Mouse (Mus musculus) limb, embryonic 14.5 days (tissue): ENCODE results near the gene Nrip2. TPM values are rescaled to one million over a fixed set of nuclear protein-coding genes. Genes with fewer than 3 reads are reported as not detected.

Experiments
- ATAC-seq: fragments of 200-750 bp; cut with Nextera tagmentation; 2 replicates; pipeline ENCODE4 v1.8.0; 2017; ENCODE audit warnings: low read depth, moderate number of reproducible peaks, moderate TSS enrichment; ENCODE audit not compliant: low FRiP score
- DNase-seq: peaks from one replicate; pipeline ENCODE4 v3.0.0-alpha.2; 2015; ENCODE audit warnings: low spot score
- H3K27ac ChIP-seq: fragments of 300-500 bp; sonication (generic); replicated peaks from 2 replicates; pipeline ENCODE4 v1.5.1; 2014; ENCODE audit warnings: low read depth, mild to moderate bottlenecking, low read length, moderate library complexity, mixed read lengths
- H3K27me3 ChIP-seq: fragments of 300-500 bp; sonication (generic); 2 replicates; pipeline ENCODE4 v1.6.1; 2014; ENCODE audit warnings: low read length, mixed read lengths; ENCODE audit not compliant: control insufficient read depth, insufficient read depth
- H3K36me3 ChIP-seq: fragments of 300-500 bp; sonication (generic); 2 replicates; pipeline ENCODE4 v1.6.1; 2014; ENCODE audit warnings: mild to moderate bottlenecking, low read length, moderate library complexity, mixed read lengths; ENCODE audit not compliant: control insufficient read depth, insufficient read depth
- H3K4me1 ChIP-seq: fragments of 300-500 bp; sonication (generic); 2 replicates; pipeline ENCODE4 v1.6.1; 2014; ENCODE audit warnings: antibody characterized with exemption, low read length, mixed read lengths; ENCODE audit not compliant: control insufficient read depth, insufficient read depth
- H3K4me2 ChIP-seq: fragments of 300-500 bp; sonication (generic); replicated peaks from 2 replicates; pipeline ENCODE4 v1.6.1; 2014; ENCODE audit warnings: low read depth, mild to moderate bottlenecking, low read length, moderate library complexity; ENCODE audit not compliant: severe bottlenecking
- H3K4me3 ChIP-seq: fragments of 300-500 bp; sonication (generic); replicated peaks from 2 replicates; pipeline ENCODE4 v1.5.1; 2014; ENCODE audit warnings: low read length
- H3K9ac ChIP-seq: fragments of 300-500 bp; sonication (generic); 2 replicates; pipeline ENCODE4 v1.6.1; 2014; ENCODE audit warnings: mild to moderate bottlenecking, low read depth, low read length, moderate library complexity; ENCODE audit not compliant: severe bottlenecking
- H3K9me3 ChIP-seq: fragments of 300-500 bp; sonication (generic); 2 replicates; pipeline ENCODE4 v1.6.1; 2016; ENCODE audit warnings: low read length; ENCODE audit not compliant: control insufficient read depth
- POLR2A ChIP-seq: fragments of 200-500 bp; IDR thresholded peaks from 2 replicates; pipeline ENCODE4 v1.8.0; 2012; ENCODE audit warnings: inconsistent platforms, mild to moderate bottlenecking, moderate library complexity, borderline replicate concordance; ENCODE audit not compliant: insufficient read depth, insufficient read length; ENCODE audit errors: extremely low read depth
- WGBS: fragments of 180-500 bp; shearing (Covaris S2); extraction: QIAGEN DNeasy Blood & Tissue Kit; methylation state at CpG from one replicate; pipeline ENCODE4 v1.1.7; 2014; 5-methylcytosine and 5-hydroxymethylcytosine counted together
- polyA plus RNA-seq, 2 experiments: library from polyadenylated mRNA; depleted of rRNA in 1 of 2; stranded (reverse) in 1 of 2; unstranded in 1 of 2; fragments of >200 nt; fragmentation: Nextera tagmentation in 1 of 2; extraction: Ambion mirVana in 1 of 2; gene quantifications; 2 replicates each; pipeline versions ENCODE4 v1.2.1 to v1.2.3; 2012 to 2014

Gene Nrip2
- polyA plus RNA-seq, 2 experiments = 5.7 to 7.0 TPM

DNA sequence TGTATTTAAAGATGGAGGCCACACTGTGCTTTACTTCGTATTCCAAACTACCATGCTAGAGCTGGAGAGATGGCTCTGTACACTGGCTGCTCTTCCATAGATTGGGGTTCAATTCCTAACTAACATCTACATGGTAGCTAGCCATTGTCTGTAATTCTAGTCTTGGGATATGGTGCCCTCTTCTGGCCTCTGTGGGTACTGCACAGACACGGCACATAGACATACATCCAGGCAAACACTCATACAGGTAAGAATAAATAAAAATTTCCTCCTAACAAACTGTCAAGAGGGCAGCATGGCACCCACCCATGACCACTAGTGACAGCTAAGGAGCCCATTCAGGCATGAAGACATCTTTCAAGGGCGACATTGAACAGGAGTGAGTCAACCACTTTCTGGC lies 12.0 kb downstream of the Nrip2 start:
- DNase-seq (peak; percentile 70), ATAC-seq (peak; percentile 48; the same call in 1 of the 2 replicates)
- Histone ChIP-seq H3K36me3 (peaks cover 73% of the 10 kb centered on the region), H3K4me2 (no peak overlapping the region), H3K27me3 (no peaks in the 10 kb centered on the region), H3K4me1 (no peaks in the 10 kb centered on the region), H3K9me3 (no peaks in the 10 kb centered on the region), H3K4me3 (no peak overlapping the region), H3K9ac (no peak overlapping the region), H3K27ac (no peak overlapping the region)
- 21% methylated on average over 3 of the region's 3 CpGs for WGBS
- TF ChIP-seq POLR2A = no peak

GRCm38 (mm10) chr6:128416169-128416568 lies 17.1 kb downstream of the Nrip2 start:
- Histone ChIP-seq H3K9ac (no peak overlapping the region), H3K4me3 (no peak overlapping the region), H3K4me2 (no peak overlapping the region), H3K27me3 (no peaks in the 10 kb centered on the region), H3K9me3 (no peaks in the 10 kb centered on the region), H3K4me1 (no peaks in the 10 kb centered on the region), H3K36me3 (peaks cover 32% of the 10 kb centered on the region), H3K27ac (no peak overlapping the region)
- WGBS = 82% methylated on average over 5 of the region's 5 CpGs
- TF ChIP-seq POLR2A = no peak
- no peak for DNase-seq
- no peak for ATAC-seq

GRCm38 (mm10) chr6:128418076-128418475 lies 19.0 kb downstream of the Nrip2 start:
- Histone ChIP-seq H3K9ac (no peak overlapping the region), H3K4me3 (no peak overlapping the region), H3K9me3 (no peaks in the 10 kb centered on the region), H3K36me3 (peaks cover 13% of the 10 kb centered on the region), H3K27ac (no peak overlapping the region), H3K4me1 (no peaks in the 10 kb centered on the region), H3K4me2 (no peak overlapping the region), H3K27me3 (no peaks in the 10 kb centered on the region)
- TF ChIP-seq POLR2A = no peak
- 96% methylated on average over 1 of the region's 1 CpGs for WGBS
- no peak for ATAC-seq
- no peak for DNase-seq

- no peaks in the 10 kb centered on the region for H3K27me3 ChIP-seq
- no peak overlapping the region for H3K27ac ChIP-seq
- H3K4me3 ChIP-seq = no peak overlapping the region
- no peak for DNase-seq
- no peaks in the 10 kb centered on the region for H3K9me3 ChIP-seq
- no peak overlapping the region for H3K4me2 ChIP-seq
- no peak for ATAC-seq
- no peak overlapping the region for H3K9ac ChIP-seq
- 0 out of 2 replicates have a peak, but pooled peaks cover 3% of the 10 kb centered on the region for H3K4me1 ChIP-seq
- WGBS = 98% methylated on average over 2 of the region's 2 CpGs
- 0 out of 2 replicates have a peak, but pooled peaks cover 2% of the 10 kb centered on the region for H3K36me3 ChIP-seq
- no peak for TF ChIP-seq POLR2A
These were observed 21.9 kb downstream of the Nrip2 start for GRCm38 (mm10) chr6:128421036-128421435.

- H3K4me3 ChIP-seq = no peak overlapping the region
- no peak overlapping the region for H3K27ac ChIP-seq
- 0 out of 2 replicates have a peak, but pooled peaks cover 3% of the 10 kb centered on the region for H3K4me1 ChIP-seq
These were observed 22.4 kb downstream of the Nrip2 start for GRCm38 (mm10) chr6:128421480-128421879.

More at GRCm38 (mm10) chr6:128421480-128421879, 22.4 kb downstream of the Nrip2 start:
- ATAC-seq (no peak), DNase-seq (no peak)
- no peaks in the 10 kb centered on the region for H3K27me3 ChIP-seq
- no peak for TF ChIP-seq POLR2A
- H3K9ac ChIP-seq = no peak overlapping the region
- no peak overlapping the region for H3K4me2 ChIP-seq
- WGBS = 90% methylated on average over 3 of the region's 3 CpGs
- 0 out of 2 replicates have a peak, but pooled peaks cover 2% of the 10 kb centered on the region for H3K36me3 ChIP-seq
- H3K9me3 ChIP-seq = no peaks in the 10 kb centered on the region
